Mouse (Mus musculus): ENCODE data around the gene Naa50.

DNA sequence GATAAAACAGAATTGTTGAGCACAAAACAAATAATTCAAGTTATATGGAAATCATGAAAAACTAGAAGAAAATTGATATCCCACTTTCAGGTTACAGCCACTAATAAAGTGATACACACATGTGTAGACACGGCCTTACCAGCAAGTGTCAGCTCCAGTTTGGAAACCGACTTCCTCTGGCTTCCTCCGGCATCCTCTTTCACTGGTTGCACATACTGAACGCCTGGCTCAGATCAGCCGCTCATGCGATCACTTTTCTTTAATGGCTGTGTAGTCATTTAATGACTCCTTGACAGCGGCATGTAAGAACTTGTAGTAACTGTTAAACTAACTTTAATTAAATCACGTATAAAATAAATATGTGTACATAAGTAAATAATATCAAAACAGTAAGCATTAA is 66.3 kb downstream of the Naa50 start:
- TF ChIP-seq GATA1 (IDR thresholded peaks at IDR 0.05; ENCODE audit: borderline replicate concordance, low read length) (no peak), FLI1 (IDR thresholded peaks at IDR 0.05; ENCODE audit: low read length) (no peak)
